Mouse (Mus musculus) thymus, postnatal 36 days (tissue): ENCODE measurements at regions not wholly inside any gene's neighbourhood (a gene's known extent, or its start where the extent isn't known, plus 50 kb on each side); places are given as distances from the start of the nearest gene placed in this dataset.

Experiments used
- DNase-seq, 2 experiments: peaks; one replicate each; pipeline ENCODE4 v3.0.0; 2022; ENCODE audit warnings: mixed read lengths in 2 of 2

DNA sequence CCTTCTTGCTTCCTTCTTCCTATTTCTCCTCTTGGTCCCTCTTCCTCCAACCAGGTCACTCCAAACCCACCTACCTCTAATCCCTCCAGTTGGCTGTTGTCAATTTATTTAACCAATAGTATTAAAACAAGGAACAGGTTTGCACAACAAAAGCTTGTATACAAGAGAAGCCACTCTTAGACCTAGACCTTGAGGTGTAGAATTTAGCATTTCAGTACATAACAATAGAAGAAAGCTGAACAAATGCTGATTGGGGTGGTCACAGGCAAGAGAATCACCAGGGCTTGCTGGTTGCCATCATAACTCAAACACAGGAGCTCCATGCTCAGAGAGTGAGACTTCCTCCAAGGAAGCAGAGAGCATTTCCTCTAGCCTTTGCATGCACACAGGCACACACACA, 272.2 kb downstream of the Slc30a10 start:
- DNase-seq: no peak

DNA sequence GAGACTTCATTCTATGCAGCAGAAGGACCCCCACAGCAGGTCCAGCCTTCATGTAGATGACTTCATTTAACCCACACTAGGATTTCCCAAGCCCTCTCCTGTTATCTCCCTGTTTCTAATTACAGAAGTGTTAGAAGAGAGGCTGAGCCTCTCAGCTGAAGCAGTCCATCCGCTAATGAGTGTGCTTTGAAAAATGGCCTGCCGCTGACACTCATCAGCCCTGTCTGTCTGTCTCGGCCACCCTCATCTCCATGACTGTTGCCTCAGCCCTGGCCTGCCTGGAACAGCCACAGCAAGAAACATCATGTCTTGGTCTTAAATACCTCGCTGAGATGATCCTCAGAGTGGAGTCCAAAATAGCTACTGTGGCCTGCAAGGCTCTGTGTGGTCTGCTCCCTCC, 273.1 kb downstream of the Slc30a10 start:
- no peak for DNase-seq

DNA sequence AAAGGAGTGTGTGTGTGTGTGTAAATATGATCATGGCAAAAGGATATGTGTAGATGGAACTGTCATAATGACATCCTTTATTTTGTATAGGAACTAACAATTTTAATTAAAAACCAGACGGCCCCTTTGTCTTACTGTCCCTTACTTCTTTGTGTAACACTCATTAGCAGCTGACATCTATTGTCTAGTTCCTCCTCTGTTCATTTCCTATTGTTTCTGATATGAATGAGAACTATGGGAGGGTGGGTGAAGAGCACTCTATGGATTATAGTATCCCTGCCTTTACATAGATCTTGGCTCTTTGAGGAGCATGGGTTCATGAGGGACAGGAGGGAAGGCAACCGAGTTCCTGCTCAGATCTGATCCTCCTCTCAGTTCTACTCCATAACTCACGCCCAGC, 273.8 kb downstream of the Slc30a10 start:
- no peak for DNase-seq

DNA sequence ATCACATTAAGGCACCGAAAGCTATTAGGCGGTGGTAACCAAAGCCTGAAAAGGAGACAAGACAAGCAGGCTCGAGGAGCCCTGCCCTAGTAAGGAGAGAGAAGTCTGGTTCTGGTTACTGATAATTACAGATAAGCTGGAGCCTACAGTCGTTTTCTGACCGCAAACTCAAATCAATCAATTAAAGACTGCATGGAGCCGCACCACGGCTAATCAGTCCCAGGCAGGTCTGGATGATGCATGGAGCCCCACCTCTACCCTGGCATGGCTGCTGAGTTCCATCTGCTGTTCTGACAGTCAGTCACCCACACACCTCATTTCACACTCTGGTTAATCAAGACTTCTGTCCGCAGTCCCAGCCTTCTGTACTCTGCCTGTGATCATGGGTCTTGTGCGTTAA, 276.4 kb downstream of the Slc30a10 start:
- no peak for DNase-seq

DNA sequence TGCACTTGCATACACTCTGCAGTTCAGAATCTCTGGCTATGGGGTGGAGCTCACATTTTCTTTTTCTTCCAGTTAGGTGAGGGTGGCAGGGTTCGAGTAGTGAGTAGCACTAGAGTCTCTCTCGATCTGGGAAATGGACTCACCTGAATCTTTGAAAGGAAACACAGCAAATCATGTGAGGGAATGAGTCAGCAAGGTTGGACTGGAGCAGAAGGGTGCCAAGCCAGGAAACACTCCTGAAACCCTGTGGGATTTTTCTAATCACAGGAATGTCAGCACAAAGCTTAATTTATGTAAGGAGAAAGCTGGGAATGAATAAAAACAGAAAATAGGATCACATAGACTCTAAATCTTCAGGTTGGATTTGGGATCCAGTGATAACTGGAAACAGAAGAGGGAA, 282.1 kb downstream of the Slc30a10 start:
- DNase-seq: no peak

DNA sequence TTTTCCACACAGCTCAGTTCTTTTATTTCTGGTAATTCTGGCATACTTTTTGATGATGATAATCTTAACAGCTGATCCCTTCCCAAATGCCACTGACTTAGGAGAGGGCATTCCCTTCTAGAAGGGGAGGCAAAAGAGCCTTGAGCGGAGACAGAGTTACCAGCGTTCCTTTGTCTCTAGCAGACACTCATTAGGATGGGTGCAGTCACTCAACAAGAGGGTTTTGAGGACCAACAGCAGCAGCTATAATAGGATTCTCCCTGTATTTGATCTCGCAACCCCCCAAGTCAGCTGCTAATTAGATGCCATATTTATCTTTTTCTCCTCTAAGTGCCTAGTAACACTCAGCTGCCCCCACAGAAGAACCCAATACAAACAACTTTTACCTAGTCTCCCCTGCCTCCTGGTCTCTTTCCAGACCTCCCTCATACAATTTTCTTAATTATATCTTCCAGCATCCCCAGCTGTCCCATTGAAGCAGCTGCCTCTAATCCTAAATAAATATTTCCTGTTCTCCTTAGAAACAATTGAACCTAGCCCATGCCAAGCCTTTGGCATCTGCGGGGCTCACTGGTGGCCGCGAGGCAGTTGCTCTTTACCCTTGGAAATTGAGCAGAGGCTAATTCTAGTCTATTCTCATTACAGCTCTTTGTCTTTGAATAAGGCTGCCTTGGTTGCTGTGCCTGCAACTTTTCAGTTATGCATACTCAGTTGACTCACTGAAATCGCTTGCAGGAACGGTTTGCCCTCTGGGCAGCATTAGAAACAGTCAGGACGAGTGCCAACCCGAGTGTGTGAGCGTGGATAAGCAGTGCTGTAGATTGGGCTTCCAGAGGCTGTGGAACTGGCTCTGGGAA, 286.6 kb downstream of the Slc30a10 start:
- DNase-seq: no peak

DNA sequence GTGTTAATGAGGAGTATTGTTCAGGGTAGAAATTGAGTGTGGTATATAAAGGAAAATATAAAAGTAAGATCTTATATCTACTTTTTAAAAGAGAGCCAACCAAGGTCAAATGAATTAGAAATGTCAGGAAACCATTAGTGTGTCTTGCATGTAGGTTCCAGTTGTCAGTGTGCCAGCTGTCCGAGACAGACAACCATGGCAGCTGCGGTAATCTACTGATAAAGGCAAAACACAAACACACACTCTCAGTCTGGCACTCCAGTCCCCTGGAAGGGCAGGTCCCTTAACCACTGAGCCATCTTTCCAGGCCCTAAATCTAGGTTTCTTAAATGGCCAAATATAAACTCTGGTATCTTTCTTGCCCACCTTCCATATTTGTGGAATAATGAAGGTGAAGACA, 294.6 kb downstream of the Slc30a10 start:
- DNase-seq: no peak

DNA sequence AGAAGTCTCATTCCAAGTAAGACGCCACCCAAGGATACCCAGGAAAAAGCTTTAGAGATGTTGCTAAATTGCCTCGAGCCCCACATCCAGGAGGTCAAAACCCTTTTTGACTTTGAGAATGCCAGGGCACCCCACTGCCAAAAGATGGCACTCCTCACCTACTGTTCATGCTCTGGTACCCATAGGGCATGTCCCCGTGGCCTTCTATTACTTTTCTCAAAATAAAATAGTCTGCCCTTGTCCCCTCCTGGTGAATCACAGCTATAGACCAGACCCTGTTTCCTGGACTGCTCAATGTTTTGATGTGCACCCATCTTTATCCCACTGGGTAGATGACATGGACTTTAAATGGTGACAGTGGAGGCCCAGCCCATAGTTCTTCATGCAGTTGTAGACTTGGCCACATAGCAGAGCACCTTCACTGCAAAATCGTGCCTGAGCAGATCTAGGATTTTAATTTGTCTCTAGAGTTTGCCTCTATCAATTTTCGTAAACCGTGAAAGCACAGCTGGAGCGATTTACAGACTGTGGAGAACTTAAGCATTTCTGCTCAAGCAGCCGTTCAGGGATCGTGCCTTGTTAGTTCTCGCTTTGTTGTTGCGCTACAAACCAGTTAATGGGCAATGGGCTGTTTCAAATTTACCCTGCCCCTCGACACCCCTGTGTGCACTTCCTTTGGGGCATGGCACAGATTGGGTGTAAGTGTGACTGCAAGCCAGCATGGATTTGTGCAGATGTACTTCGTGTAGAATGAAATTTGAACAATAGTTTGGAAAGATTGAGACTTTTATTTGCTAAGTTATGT, 300.0 kb downstream of the Slc30a10 start:
- DNase-seq: no peak

DNA sequence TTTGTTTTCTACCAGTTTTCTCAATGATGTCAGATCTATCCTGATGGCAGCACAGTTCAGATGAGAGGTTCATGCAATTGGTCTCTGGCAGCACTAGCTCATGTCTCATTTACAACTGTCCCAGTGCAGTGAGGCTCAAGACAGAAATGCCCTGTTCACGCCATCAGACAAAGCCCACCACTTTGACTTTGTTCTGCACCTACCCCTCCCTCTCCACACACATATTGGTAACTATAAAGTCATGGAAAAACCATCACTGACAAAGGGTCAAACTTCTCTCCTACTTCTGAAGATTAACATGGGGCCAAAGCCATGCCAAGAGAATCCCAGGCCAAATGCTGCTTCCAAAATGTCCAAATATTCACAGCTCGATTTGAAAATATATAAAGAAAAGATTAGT, 302.7 kb downstream of the Slc30a10 start:
- no peak for DNase-seq

DNA sequence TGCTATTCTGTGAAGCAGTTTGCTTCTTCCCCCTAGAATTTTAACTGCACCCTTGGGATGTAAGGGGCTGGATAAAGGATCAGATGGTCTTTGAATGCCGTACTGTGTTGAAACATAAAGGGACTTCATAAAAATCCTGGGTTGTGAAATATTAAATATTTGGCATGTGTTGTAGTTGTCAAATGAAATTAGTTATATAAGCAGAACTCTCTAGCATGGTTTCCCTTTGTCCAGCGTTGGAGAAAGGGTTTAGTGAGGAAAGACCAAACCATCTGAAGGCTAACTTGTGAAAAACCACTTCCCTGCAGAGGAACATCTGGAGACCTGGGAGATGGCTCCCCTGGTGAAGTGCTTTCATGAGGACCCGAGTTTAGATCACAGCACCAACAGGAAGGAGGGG, 319.6 kb downstream of the Slc30a10 start:
- no peak for DNase-seq

DNA sequence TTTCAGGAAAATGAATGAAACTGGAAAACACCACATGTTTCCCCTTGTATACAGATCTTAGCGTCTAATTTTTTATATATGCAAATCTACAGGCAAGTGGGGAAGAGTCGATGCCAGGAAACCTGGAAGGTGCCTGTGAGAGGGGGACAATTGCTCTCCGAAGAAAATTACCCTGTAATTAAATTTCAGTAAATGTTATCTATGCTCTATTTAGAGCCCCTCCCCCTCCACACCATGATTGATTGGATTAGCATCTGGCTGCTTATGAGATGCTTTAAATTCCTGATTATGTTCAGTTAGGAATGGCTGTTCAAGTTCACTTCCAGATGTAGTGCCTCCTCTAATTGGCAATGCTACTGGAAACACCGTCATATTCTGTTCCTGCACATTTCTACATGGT, 325.0 kb downstream of the Slc30a10 start:
- no peak for DNase-seq

DNA sequence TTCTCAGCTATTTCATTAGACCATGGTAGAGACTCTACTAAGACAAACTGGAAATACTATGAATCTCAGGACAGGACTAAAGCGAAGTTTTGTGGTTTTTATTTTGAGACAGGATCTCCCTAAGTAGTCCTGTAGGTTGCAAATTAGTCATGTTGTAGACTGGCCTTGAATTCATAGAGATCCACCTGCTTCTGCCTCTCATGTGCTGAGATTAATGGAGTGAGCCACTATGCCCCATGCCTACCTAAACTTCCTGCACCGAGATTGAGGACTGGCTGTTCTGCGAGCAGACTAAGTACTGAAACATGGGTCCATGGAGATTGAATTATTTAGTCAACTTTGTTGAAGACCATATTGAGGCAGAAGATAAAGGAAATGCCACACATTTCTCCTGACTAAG, 315.0 kb downstream of the Lyplal1 start:
- no peak for DNase-seq

DNA sequence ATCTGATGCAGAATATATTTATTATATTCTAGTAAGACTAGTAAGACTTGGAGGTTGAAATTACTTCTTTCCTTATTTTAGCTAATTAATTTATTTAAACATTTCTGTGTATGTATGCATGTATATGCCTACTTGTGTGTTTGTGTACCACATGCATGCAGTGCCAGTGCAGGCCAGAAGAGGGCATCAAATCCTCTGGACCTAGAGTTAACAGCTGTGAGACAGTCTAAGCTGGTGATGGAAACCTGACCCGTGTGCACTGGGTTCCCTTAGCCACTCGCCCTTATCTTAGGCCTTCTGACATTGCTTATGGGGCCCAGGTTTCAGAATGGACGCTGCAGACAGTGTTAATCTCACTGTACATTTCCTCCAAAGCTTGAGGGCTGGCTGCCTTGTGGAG, 302.2 kb downstream of the Lyplal1 start:
- DNase-seq: no peak

DNA sequence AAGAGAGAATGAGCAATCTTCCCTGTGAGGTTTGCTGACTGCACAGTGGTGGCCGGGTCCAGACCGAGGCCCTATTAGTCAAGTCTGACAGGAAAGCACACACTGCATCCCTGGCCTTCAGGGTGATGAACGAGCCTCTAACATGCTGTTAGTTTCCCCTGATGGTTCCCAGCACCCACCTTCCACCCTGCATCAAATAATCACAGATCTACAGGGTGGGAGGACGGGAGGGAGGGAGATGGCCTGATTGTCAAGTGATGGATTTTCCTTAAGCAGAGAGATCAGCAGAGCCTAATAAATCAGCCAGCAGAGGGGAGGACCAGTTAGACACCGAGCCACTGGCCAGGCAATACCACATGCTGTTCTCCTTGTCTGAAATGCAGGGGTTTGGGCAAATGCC, 298.1 kb downstream of the Lyplal1 start:
- no peak for DNase-seq

DNA sequence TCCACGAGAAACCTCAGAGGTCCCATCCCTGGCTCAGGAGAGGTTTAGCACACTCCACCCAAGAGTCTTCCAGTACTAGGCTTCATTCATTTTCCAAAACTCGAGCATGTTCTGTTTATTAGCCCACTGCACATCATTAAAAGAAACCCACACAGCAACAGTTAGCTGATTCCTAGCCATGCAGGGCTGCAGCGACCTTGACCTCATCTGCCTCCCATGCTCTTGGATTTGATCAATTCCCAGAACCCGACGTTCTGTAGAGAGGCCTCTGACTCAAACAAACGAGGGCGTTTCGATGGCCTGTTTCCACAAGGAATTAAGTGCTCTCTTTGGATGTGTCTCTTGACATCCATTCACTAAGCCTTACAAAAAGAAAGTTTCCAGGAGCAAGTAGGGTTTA, 294.9 kb downstream of the Lyplal1 start:
- no peak for DNase-seq

DNA sequence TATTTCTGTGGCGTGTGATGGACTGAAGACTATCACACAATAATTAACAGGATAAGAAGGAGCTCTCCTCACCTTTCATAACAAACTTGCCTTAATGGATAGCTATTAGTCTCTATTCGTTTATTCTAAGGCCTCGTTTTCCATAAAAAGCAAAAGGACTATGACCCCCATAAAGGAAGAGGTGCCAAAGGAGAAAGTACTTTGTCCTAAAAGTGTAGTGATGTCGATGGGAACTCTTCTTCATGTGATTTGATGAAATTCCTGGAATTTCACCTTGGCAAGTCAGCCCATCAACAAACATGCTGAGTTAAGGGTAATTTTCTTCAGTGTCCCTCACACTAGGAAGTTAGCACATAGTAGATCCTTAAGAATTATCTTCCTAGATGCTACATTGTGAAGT, 293.9 kb downstream of the Lyplal1 start:
- no peak for DNase-seq

DNA sequence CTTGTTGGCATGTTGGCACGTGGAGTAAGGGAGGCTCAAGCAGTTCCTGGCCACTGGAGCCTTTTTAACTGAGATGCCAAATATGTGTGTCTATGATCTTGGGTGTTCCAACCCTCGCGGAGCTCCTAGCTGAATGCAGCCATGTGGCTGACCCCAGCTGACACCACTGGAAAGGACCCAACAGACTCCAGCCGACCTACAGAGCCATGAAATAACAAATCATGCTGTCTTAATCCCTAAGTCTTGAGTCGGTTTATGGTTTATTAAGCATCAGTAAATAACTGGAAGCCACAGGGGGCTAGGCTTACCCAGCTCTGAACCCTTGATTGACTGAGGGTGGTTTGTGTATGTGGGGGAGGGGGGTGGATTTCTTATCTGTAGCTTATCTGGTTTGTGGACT, 293.2 kb downstream of the Lyplal1 start:
- no peak for DNase-seq

DNA sequence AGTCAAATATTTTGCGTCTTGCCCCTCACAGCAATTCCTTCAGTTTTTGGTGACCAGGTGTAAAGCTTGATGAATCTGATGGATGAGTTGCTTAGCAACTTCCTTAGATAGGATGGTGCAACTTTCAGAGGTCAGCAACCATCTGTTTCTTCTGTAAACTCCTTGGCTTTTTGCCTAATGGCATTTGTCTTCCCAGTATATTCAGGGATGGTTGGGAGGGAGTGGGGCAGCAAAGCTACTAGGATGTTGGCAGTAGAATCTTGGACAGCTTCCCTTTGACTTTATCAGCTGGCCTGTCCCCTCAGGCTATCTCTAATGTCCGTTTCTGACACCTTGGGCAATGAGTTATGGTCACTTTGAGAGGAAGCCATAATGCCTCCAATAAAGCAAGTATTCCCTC, 289.1 kb downstream of the Lyplal1 start:
- DNase-seq: no peak

DNA sequence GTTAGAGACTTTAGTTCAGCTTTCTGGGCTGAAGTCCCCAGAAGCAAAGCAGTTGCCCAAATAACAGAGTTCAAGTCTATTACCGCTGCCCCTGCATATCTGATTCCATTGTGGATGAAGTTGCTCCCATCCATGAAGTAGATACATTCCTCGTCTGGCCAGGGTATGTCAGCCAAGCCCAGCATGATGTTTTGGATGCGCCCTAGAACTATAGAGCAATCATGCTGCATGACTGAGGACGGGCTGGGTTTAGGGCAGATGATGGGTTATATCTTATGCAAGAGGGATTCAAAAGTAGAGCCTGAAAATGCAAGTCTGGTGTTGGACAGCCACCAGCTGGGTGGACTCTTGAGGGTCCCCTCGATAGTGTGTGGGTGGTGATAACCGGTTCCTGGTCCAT, 288.6 kb downstream of the Lyplal1 start:
- no peak for DNase-seq

DNA sequence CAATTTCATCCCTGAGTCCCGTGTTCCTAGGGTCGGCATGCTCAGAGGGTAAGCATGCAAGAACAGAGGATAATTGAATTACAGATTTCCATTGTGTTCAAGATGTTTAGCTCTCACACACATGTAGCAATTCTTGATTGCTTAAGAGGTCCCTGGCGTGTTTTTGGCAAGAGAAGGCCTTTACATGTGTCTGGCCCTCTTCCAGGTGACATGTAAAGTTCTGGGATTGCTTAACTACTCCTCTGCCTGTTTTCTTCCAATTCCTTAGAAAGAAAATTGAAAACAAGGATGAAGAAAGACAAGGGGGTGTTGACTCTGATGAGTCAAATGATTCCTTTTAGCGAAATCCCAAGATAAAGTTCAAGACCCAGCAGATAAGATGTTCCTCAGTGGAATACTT, 285.1 kb downstream of the Lyplal1 start:
- no peak for DNase-seq

DNA sequence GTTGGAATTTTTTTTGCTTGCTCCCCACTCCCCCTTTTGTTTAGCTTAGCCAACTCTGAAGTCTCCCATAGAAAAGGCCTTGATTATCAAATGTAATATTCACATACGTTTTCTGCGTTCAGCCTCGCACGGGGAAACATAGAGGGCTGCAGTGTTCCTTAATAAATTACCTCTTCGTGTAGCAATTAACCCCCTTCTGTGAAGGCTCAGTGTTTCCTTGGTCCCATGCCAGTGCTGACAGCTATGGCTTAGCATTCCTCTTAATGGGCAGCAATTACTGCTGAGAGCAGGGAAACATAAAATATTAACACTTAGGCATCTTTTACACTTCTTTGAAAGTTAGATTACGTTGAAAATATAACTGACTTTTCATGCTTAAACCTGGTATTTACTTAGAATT, 282.9 kb downstream of the Lyplal1 start:
- DNase-seq: no peak

DNA sequence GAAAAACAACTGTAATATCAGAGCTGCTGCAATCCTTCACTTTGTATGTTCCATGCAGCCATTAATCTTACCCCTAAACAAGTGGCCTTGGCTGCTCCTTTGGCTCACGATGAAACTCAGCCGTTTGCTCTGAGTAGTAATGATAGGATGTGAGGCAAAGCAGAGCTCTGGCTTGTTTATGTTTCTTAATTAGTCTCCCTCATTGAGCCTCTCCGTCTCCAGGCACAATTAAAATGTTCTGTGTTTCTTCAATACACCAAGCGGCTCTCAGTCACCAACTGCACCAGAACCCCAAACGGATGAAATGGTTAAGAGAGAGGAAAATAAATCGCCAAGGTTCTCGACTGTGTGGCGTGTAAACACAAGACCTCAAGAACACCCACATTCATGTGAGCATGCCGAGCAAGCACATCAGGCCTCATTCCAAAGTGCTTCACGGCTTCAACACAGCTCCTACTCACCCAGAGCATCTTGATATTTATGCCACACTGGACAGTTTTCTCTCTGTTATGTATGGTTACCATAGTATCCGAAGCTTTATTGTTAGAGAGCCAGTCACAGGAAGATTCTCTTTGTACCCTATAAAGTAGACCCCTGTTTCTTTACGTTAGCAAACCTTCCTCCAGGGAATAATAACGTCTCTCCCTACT, 280.4 kb downstream of the Lyplal1 start:
- no peak for DNase-seq

DNA sequence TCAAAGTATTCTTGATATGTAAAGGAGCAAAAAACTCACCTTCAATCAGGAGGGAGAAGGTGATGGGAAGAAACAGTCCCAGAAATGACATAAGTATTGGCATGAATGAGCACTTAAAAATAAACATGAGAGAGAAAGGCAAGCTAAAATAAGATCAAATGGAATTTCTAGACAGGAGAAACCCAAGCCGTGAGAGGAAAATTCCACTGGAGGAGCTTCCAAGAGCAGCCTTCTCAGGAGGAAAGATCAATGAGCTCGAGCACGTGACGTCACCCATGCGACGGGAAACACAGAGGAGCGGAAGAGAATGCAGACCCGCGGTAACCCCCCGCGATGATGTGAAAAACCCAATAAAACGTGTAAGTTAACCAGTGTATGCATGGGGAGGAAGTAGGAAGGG, 274.6 kb downstream of the Lyplal1 start:
- DNase-seq: no peak

DNA sequence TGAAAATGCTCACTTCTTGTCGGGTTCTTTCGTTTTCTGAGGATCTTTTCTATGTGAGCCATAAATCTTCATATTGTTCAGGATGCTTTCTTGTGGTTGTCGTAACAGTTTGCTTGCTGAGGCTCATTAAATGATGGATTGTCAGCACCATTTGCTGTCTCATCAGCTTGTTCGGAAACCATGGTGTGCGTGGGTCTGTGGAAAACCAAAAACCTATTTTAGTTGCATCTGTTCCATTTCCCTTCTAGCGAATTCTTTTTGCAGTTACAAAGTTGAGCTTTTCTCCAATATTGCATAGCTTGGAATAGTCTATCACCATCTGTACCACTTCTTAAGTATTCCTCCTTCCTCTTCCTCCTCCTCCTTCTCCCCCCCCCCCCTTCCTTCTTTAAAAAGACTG, 269.9 kb downstream of the Lyplal1 start:
- no peak for DNase-seq
